Mouse (Mus musculus) thymus, adult 18-20 months (tissue): ENCODE results near the gene Ulk4.
A peak's percentile ranks its signal among the peaks of the same experiment; 100 is the strongest.

Experiments used
- DNase-seq, 2 experiments: peaks; one replicate each; pipeline ENCODE4 v3.0.0; 2022; ENCODE audit warnings: mixed read lengths in 2 of 2

The Ulk4 gene

DNA sequence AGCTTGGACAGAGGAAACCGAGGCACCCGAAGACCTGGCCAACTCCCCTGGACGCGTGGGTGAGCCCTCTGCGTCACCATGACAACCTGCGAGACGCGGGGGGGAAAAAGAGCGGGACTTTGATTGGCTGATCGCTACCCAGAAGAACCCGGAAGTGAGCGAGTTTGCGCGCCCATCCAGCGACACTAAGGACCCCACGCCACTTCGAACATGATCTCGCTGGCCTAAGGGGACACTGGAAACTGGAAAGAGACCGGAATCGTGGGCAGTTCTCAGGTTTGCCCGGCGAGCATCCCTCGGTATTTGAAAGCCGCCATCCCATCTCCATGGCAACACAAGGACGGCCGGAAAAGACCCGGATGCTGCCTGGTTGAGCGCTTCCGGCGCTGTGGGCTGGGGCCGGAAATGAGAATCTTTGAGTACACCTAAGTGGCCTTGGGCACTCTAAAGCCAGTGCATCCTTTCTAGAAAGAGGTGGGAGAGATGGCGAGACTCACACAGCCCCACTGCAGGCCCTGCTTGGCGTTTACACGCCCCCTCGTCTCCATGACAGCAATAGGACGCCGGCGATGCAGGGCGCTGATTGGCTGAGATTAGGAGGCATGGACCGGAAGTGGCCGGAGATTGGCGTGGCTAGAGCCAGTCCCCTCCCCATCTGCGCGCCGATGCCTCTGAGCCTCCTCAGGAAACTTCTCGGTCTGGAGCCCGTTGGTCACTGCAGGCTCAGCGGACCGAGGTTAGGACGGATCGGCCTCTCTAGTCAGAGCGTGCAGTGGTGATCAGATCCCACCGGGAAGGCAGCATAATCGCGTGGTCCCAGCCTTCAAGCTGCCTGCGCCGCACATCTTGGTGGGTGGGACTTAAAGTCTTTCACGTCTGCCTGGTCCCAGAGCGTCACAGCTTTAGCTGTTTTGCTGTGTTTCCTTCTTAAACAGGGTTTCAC is at the start of gene Ulk4:
Gene Ulk4, minus strand, starts transcription at position 80 of the 943 bp plus-strand sequence.
- peak; percentile 75 to 80 for DNase-seq

DNA sequence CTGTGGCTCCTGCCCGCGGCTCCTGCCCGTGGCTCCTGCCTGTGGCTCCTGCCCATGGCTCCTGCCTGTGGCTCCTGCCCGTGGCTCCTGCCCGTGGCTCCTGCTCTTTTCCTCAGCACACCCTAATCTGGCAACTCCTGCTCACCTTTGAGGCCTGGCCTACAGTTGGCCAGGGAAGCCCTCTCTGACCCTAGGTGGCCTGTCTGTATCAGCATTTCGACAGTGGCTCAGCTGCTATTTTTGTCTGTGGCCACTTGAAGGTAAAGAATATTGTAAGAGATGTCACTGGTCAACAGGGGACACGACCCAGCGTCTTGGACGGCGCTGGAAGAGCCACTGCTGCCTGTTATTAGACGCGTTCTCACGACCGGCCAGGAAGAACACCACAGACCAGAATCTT is 45.0 kb upstream of the Ulk4 start:
- DNase-seq = no peak

GRCm38 (mm10) chr9:121321118-121321517 is 44.1 kb upstream of the Ulk4 start:
- DNase-seq = no peak

GRCm38 (mm10) chr9:121320433-121320832 is 43.4 kb upstream of the Ulk4 start:
- no peak for DNase-seq

DNA sequence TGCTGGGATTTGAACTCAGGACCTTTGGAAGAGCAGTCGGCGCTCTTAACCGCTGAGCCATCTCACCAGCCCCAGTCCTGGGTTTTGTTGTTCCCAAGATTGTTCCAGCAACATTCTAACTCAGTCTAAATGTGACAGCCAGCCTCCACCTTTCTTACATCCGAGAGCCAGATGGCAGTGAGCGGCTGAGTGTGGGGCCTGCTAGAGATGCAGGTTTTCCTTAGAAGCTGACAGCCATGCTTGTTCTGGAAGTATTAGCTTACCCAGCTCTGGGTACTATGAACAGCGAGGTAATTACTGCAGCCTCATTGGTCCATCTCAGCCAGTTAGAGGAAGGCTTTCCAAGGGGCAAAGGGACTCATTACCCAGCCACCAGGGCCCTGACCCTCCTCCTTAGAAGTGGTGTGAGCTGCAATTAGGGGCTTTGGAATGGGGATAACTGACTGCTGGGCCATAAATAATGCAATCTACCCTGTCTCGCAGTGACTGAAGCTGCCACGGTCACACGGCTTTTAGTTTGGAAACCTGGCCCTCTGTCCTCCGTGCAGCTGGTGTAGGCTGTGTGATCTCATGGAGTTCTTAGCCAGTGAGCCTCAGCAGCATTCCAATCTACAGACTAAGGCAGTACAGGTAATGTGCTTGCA is 42.4 kb upstream of the Ulk4 start:
- DNase-seq = no peak

- no peak for DNase-seq
These were observed 39.8 kb upstream of the Ulk4 start for GRCm38 (mm10) chr9:121316621-121317405.

DNA sequence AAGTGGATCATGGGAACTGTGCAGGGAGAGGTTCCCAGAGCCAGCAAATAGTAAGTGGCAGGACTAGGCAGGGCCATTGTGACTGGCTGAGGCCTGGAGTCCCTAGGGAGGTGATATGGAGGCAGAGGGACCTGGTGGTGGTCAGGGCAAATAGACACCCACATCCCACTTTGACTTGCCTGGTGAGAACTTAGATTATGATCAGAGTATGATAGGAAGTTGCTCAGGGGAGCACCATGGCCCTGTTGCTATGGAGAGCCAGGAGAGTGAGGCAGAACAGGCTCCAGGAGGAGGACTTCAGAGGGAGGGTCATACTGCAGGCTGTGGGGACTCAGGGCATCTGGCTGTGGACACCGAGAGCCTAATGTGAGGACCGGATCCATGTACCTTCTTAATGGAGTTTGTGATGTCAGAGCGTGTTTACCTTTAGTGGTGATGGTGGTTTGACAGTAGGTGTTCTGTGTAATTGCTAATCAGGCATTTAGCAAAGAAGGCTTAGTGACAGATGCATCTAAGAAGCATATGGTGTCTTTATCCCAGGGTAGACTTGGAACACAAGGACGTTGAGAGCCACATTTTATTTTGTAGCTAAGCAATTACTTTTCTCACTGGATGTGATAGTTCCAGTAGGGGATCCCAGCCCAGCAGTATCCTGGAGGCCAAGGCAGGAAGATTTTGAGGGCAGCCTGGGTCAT is 39.1 kb upstream of the Ulk4 start:
- no peak for DNase-seq

DNA sequence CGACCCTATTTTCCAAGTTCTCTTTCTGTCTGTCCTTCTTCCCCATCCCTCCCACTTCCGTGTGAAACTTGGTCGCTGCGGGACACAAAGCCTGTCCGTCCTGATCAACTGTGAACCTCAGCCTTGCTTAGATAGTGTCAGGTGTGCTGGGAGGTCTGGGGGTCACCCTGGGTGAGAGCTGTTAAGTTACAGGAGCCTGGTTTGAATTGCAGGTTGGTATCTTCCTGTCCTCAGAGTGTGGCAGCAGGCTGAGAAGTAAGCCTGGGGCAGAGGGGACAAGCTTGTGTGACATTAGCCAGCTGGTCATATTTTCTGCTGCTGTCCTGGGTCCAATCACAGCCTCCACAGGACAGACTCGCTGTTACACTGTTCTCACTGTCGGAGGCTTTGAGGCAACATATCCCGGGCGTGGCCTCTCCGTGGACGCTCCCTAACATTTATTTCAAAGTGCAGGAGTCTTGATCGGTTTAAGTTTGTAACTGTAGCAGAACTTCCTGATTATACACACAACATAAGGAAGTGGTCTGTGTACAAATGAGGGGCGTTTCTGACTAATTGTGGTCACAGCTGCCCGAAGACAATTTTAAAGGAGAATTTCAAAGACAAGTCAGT is 37.6 kb upstream of the Ulk4 start:
- no peak for DNase-seq

GRCm38 (mm10) chr9:121313656-121314374 is 36.8 kb upstream of the Ulk4 start:
- DNase-seq = peak; percentile 36 to 59

DNA sequence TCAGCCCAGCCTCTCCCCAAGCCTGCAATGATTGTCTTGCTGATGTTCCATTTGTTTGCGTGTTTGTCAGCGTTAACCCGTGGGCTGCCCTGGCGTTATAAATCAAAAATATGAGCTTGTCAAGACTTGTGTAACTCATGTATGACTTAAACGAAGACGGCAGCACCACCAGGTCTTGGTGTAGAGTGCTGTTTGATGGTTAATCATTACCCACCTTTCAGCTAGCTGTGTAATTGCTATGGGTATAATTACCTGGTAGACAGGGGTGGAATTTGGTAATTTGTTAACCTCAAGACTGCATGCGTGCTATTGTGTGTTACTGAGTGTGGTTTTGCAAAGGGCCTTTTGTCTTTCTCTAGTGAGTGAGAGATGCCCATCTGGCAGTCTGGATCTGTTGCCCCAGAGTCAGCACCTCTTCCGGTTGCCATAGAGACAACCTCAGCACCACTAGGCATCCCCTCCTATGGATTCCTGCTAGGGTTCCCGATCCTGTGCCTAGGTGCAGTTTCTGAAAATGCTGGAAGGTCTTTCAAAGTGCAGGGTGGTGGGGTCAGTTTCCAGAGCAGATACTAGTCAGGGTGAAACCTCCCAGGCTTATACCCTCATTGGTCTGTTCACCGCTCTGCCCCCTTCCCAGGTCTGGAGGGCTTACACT is 35.4 kb upstream of the Ulk4 start:
- DNase-seq = no peak

- DNase-seq = no peak
These were observed 34.8 kb upstream of the Ulk4 start for GRCm38 (mm10) chr9:121311846-121312236.

DNA sequence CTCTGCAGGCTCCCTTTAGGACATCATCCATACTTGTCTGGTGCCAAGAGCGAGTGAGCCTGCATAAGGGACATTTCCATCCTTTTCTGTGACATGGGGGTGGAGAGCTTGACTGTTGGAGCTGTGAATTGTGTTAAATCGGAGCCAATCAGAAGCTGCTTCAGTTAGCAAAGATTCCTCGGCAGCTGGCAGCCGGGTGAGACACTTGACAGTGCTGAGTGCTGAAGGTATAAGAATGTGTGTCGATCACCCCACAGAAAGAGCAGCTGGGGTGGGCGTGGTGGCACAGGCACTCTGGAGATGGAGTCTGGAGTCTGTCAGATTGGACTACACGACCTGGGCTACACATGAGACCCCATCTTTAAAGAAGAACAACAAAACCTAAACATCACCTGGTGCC is 33.5 kb upstream of the Ulk4 start:
- DNase-seq = no peak

DNA sequence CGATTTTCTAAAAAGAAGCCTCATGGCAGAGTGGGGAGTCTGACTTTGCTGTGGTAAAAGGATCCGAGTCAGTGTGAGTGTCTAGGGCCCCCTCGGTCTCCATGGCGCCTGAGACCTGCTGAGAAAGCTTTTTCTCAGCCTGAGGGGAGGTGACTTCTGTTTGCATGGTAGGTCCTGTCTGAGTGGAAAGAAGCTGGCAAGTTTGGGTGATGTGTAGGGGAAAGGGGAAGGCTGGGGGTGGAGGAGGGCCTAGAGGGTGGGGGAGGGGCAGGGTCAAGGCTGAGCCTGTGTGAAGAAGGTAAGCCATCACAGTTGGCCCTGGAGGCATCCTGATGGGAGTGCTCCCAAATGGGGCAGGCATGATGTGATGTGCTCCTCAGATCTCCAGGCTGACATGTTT is 32.3 kb upstream of the Ulk4 start:
- no peak for DNase-seq

GRCm38 (mm10) chr9:121305456-121305855 is 28.5 kb upstream of the Ulk4 start:
- no peak for DNase-seq

DNA sequence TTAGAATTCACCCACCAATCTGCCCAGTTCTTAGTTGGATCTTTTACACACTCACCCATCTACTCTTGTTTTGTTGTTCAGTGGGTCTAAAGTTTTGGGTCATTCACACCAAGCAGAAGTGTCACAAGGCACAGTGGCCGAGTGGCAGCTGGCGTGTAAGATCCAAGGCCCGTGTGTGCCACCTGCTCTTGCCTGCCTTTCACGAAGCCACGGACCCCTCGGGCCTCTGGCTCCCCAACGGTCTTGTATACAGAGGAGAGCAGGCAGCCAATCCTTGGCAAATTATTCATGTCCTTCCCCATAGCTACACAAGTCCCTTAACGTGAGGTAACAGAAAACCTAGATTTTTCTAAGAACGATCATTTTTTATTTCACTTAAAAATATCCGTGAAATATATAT is 27.5 kb upstream of the Ulk4 start:
- DNase-seq = no peak

DNA sequence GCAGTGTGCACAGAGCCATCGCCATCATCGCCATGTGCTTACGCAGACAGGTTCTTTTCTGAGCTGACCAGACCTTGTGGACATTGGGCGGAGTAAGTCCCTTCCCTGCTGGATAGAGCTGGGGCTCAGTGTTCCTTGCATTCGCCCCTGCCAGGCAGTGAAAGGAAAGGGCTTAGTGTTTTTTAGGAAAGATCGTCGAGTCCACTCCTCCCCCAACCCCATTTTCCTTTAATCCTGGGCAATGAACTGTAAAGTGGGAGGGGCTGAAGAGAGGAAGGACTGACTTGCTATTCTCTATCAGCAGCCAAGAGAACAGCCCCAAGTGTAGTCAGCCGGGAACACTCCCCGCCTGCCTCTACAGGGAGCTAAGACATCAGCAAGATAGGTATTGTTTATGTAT is 26.8 kb upstream of the Ulk4 start:
- DNase-seq = no peak

GRCm38 (mm10) chr9:121303086-121303485 is 26.1 kb upstream of the Ulk4 start:
- DNase-seq = no peak

GRCm38 (mm10) chr9:121302543-121302942 is 25.5 kb upstream of the Ulk4 start:
- no peak for DNase-seq

DNA sequence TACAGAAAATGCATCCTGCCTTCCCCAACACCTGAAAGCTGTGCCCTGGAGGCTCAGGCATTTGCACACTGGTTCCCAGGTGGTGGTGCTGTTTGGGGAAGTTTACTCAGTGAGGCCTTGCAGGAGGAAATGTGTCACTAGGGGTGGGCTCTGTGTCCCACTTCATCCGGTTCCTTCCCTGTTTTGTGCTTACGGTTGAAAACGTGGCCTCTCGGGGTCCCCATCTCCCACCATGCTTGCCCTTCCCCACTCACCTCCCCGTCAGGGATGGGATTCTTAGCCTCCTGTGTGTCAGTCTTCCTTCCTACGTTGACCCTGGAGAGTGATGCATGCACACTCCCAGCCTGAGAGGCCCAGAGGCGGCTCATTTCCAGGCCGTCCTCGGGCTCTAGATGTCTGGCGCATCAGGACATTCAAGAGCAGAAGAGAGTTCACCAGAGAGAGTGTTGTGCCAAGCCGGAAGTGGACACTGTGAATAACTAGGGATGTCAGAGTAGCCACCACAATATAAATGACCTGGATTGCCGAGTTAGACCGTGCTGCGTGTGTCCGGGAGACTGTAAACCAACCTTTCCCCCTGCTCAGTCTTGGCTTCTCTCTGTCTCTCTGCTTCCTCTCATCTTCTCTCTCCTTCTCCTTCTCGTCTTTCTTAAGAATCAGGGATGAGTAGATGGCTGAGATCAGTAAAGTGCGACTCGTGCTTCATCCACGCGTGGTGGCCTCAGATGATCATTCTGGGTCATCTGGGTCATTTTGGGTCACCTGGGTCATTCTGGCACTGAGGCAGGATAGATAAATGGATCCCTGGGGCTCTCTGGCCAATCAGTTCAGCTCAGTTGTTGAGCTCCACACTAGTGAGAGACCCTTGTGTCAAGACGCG is 24.3 kb upstream of the Ulk4 start:
- peak in 1 of 2 experiments; percentile 50 for DNase-seq

DNA sequence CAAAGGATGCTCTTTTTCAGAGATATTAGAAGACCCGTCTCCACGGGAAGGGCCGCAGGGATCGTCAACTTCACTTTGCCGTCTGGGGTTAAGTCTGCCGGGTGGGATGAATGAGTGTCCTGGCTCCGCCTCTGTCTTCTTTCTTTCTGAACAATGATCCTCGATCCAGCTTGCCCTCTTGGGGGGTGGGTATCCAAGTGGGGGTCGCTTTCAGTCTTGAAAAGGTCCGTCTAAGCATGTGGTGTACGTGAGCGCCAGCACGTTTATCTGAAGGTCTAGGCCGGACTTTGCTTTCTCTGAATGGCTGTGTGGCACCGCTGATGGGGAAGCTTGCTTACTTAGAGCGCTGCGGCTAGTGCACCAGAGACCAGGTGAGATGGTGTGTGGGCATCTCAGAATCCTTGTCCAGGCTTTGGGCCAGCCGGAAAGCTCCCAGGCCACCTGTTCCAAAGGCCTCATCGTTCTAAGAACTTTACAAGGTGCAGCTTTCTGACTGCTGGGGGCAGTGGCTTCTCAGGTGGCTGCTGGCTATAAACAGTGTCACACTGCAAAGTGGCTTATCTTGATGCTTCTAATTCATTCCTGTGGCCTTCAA is 23.1 kb upstream of the Ulk4 start:
- DNase-seq = no peak
